Mouse (Mus musculus) embryonic stem cell, embryonic (primary cell): ENCODE measurements at regions not wholly inside any gene's neighbourhood (a gene's known extent, or its start where the extent isn't known, plus 50 kb on each side); places are given as distances from the start of the nearest gene placed in this dataset.

ENCODE experiments used
- CTCF ChIA-PET, 4 experiments: fragments of 300-600 bp in 2 of 4; fragments of 350-600 bp in 2 of 4; sonication (Branson Sonifier 250); formaldehyde crosslinking; loops; one replicate each; lab custom pipeline; 2022; ENCODE audit warnings: inconsistent platforms in 2 of 4; lab: Charles Lee
- POLR2A ChIA-PET, 4 experiments: fragments of 300-600 bp in 2 of 4; fragments of 350-600 bp in 2 of 4; sonication (Branson Sonifier 250); formaldehyde crosslinking; loops; one replicate each; lab custom pipeline; 2022; ENCODE audit warnings: antibody characterized with exemption in 4 of 4, inconsistent platforms in 1 of 4; lab: Charles Lee

GRCm38 (mm10) chr10:101269371-101269770 is 411.9 kb upstream of the Mgat4c start:
- POLR2A ChIA-PET: no interaction called here
- CTCF ChIA-PET: interaction anchor here in 1 of 4 experiments (0.7 kb wide), 1 partner anchor 985 kb away, joined by 3 read pairs; no protein-coding TSS in a partner anchor

- CTCF ChIA-PET: no interaction called here
- POLR2A ChIA-PET: interaction anchor here in 1 of 4 experiments (0.7 kb wide), 1 partner anchor 61 kb away, joined by 3 read pairs; no protein-coding TSS in a partner anchor
Observed at GRCm38 (mm10) chr10:101271459-101272299, 409.6 kb upstream of the Mgat4c start.

- ChIA-PET CTCF (no interaction called here), POLR2A (interaction anchor here in 1 of 4 experiments (0.6 kb wide), 1 partner anchor 25 kb away, joined by 3 read pairs; no protein-coding TSS in a partner anchor)
Observed at GRCm38 (mm10) chr10:101288082-101288481, 393.2 kb upstream of the Mgat4c start.

- ChIA-PET POLR2A (no interaction called here), CTCF (no interaction called here)
Observed at GRCm38 (mm10) chr10:101302138-101302780, 379.0 kb upstream of the Mgat4c start.

GRCm38 (mm10) chr10:101304075-101304474 is 377.2 kb upstream of the Mgat4c start:
- POLR2A ChIA-PET: no interaction called here
- CTCF ChIA-PET: no interaction called here

GRCm38 (mm10) chr10:101316659-101317338 is 364.5 kb upstream of the Mgat4c start:
- ChIA-PET POLR2A (no interaction called here), CTCF (no interaction called here)

GRCm38 (mm10) chr10:101321080-101321717 is 360.1 kb upstream of the Mgat4c start:
- ChIA-PET CTCF (no interaction called here), POLR2A (no interaction called here)

GRCm38 (mm10) chr10:101324537-101324936 is 356.8 kb upstream of the Mgat4c start:
- POLR2A ChIA-PET: no interaction called here
- CTCF ChIA-PET: no interaction called here

GRCm38 (mm10) chr10:101328545-101328944 is 352.7 kb upstream of the Mgat4c start:
- CTCF ChIA-PET: no interaction called here

GRCm38 (mm10) chr10:101330109-101330508 is 351.2 kb upstream of the Mgat4c start:
- CTCF ChIA-PET: no interaction called here
- POLR2A ChIA-PET: no interaction called here

More at GRCm38 (mm10) chr10:101328545-101328944, 352.7 kb upstream of the Mgat4c start:
- POLR2A ChIA-PET: no interaction called here

- POLR2A ChIA-PET: no interaction called here
- CTCF ChIA-PET: no interaction called here
Observed at GRCm38 (mm10) chr10:101335136-101335535, 346.2 kb upstream of the Mgat4c start.

GRCm38 (mm10) chr10:101339565-101339964 is 341.7 kb upstream of the Mgat4c start:
- POLR2A ChIA-PET: no interaction called here
- CTCF ChIA-PET: no interaction called here

- POLR2A ChIA-PET: no interaction called here
- CTCF ChIA-PET: no interaction called here
Observed at GRCm38 (mm10) chr10:101350198-101350897, 330.9 kb upstream of the Mgat4c start.

GRCm38 (mm10) chr10:101373850-101374581 is 307.3 kb upstream of the Mgat4c start:
- CTCF ChIA-PET: no interaction called here
- POLR2A ChIA-PET: no interaction called here

GRCm38 (mm10) chr10:101393416-101393815 is 287.9 kb upstream of the Mgat4c start:
- POLR2A ChIA-PET: no interaction called here

GRCm38 (mm10) chr10:101399206-101399605 is 282.1 kb upstream of the Mgat4c start:
- CTCF ChIA-PET: no interaction called here
- POLR2A ChIA-PET: no interaction called here

More at GRCm38 (mm10) chr10:101393416-101393815, 287.9 kb upstream of the Mgat4c start:
- CTCF ChIA-PET: no interaction called here

GRCm38 (mm10) chr10:101415262-101415661 is 266.0 kb upstream of the Mgat4c start:
- CTCF ChIA-PET: no interaction called here
- POLR2A ChIA-PET: no interaction called here

- ChIA-PET CTCF (no interaction called here), POLR2A (no interaction called here)
Observed at GRCm38 (mm10) chr10:101422562-101422961, 258.7 kb upstream of the Mgat4c start.
